Mouse (Mus musculus): Measurements from ENCODE around the gene Prmt3. TPM values are rescaled to one million over a fixed set of nuclear protein-coding genes. Genes with fewer than 3 reads are reported as not detected.
A peak's percentile ranks its signal among the peaks of the same experiment; 100 is the strongest.

Prmt3 gene
- total RNA-seq, 2 experiments from 2014 or later = 33.4 to 38.5 TPM

- intact Hi-C loops (cut with DNase I) = no loop called here
- peak; percentile 41 to 79 for DNase-seq (ENCODE audit: extremely low spot score in 1 of 2, low spot score in 2 of 2)
Measured at GRCm38 (mm10) chr7:49786618-49787382, 8.7 kb downstream of the Prmt3 start.

GRCm38 (mm10) chr7:49787383-49787645, 9.2 kb downstream of the Prmt3 start:
- DNase-seq (ENCODE audit: extremely low spot score in 1 of 2, low spot score in 2 of 2) = no peak
- intact Hi-C loops (cut with DNase I) = no loop called here

GRCm38 (mm10) chr7:49794304-49794703, 16.2 kb downstream of the Prmt3 start:
- DNase-seq (ENCODE audit: extremely low spot score in 1 of 2, low spot score in 2 of 2) = no peak
- intact Hi-C loops (cut with DNase I) = no loop called here

GRCm38 (mm10) chr7:49797171-49797570, 19.0 kb downstream of the Prmt3 start:
- intact Hi-C loops (cut with DNase I) = no loop called here
- no peak for DNase-seq (ENCODE audit: extremely low spot score in 1 of 2, low spot score in 2 of 2)

- DNase-seq (ENCODE audit: extremely low spot score in 1 of 2, low spot score in 2 of 2) = no peak
- intact Hi-C loops (cut with DNase I) = no loop called here
Measured at GRCm38 (mm10) chr7:49803511-49803910, 25.4 kb downstream of the Prmt3 start.

GRCm38 (mm10) chr7:49804638-49805165, 26.6 kb downstream of the Prmt3 start:
- intact Hi-C loops (cut with DNase I) = no loop called here

GRCm38 (mm10) chr7:49805618-49806017, 27.5 kb downstream of the Prmt3 start:
- intact Hi-C loops (cut with DNase I) = no loop called here
- no peak for DNase-seq (ENCODE audit: extremely low spot score in 1 of 2, low spot score in 2 of 2)

More at GRCm38 (mm10) chr7:49804638-49805165, 26.6 kb downstream of the Prmt3 start:
- no peak for DNase-seq (ENCODE audit: extremely low spot score in 1 of 2, low spot score in 2 of 2)

- no peak for DNase-seq (ENCODE audit: extremely low spot score in 1 of 2, low spot score in 2 of 2)
- intact Hi-C loops (cut with DNase I) = no loop called here
Measured at GRCm38 (mm10) chr7:49807093-49807682, 29.0 kb downstream of the Prmt3 start.

GRCm38 (mm10) chr7:49807846-49808622, 29.9 kb downstream of the Prmt3 start:
- no peak for DNase-seq (ENCODE audit: extremely low spot score in 1 of 2, low spot score in 2 of 2)
- intact Hi-C loops (cut with DNase I) = no loop called here

- DNase-seq (ENCODE audit: extremely low spot score in 1 of 2, low spot score in 2 of 2) = no peak
- intact Hi-C loops (cut with DNase I) = no loop called here
Measured at GRCm38 (mm10) chr7:49809100-49809499, 31.0 kb downstream of the Prmt3 start.

- intact Hi-C loops (cut with DNase I) = no loop called here
- no peak for DNase-seq (ENCODE audit: extremely low spot score in 1 of 2, low spot score in 2 of 2)
Measured at GRCm38 (mm10) chr7:49809562-49809961, 31.4 kb downstream of the Prmt3 start.

GRCm38 (mm10) chr7:49811346-49811745, 33.2 kb downstream of the Prmt3 start:
- DNase-seq (ENCODE audit: extremely low spot score in 1 of 2, low spot score in 2 of 2) = peak in 1 of 2 experiments; percentile 9

GRCm38 (mm10) chr7:49819393-49819792, 41.2 kb downstream of the Prmt3 start:
- intact Hi-C loops (cut with DNase I) = no loop called here
- no peak for DNase-seq (ENCODE audit: extremely low spot score in 1 of 2, low spot score in 2 of 2)

More at GRCm38 (mm10) chr7:49811346-49811745, 33.2 kb downstream of the Prmt3 start:
- intact Hi-C loops (cut with DNase I) = no loop called here

- intact Hi-C loops (cut with DNase I) = no loop called here
Measured at GRCm38 (mm10) chr7:49821370-49821769, 43.2 kb downstream of the Prmt3 start.

GRCm38 (mm10) chr7:49822028-49822427, 43.9 kb downstream of the Prmt3 start:
- intact Hi-C loops (cut with DNase I) = no loop called here
- DNase-seq (ENCODE audit: extremely low spot score in 1 of 2, low spot score in 2 of 2) = no peak

More at GRCm38 (mm10) chr7:49821370-49821769, 43.2 kb downstream of the Prmt3 start:
- no peak for DNase-seq (ENCODE audit: extremely low spot score in 1 of 2, low spot score in 2 of 2)

GRCm38 (mm10) chr7:49823595-49823994, 45.4 kb downstream of the Prmt3 start:
- DNase-seq (ENCODE audit: extremely low spot score in 1 of 2, low spot score in 2 of 2) = no peak
- intact Hi-C loops (cut with DNase I) = no loop called here

- intact Hi-C loops (cut with DNase I) = no loop called here
- DNase-seq (ENCODE audit: extremely low spot score in 1 of 2, low spot score in 2 of 2) = no peak
Measured at GRCm38 (mm10) chr7:49824043-49824442, 45.9 kb downstream of the Prmt3 start.

- intact Hi-C loops (cut with DNase I) = no loop called here
- no peak for DNase-seq (ENCODE audit: extremely low spot score in 1 of 2, low spot score in 2 of 2)
Measured at GRCm38 (mm10) chr7:49824581-49824980, 46.4 kb downstream of the Prmt3 start.

- intact Hi-C loops (cut with DNase I) = no loop called here
- DNase-seq (ENCODE audit: extremely low spot score in 1 of 2, low spot score in 2 of 2) = no peak
Measured at GRCm38 (mm10) chr7:49825492-49825891, 47.3 kb downstream of the Prmt3 start.

GRCm38 (mm10) chr7:49827920-49828319, 49.8 kb downstream of the Prmt3 start:
- intact Hi-C loops (cut with DNase I) = no loop called here
- DNase-seq (ENCODE audit: extremely low spot score in 1 of 2, low spot score in 2 of 2) = no peak
